Mouse (Mus musculus) neural tube, embryonic 11.5 days (tissue): ENCODE measurements around the gene Auts2. TPM values are rescaled to one million over a fixed set of nuclear protein-coding genes. Genes with fewer than 3 reads are reported as not detected.

Experiments
- ATAC-seq: fragments of 200-750 bp; cut with Nextera tagmentation; 2 replicates; pipeline ENCODE4 v1.8.0; 2017; ENCODE audit warnings: moderate number of reproducible peaks, mild to moderate bottlenecking, moderate TSS enrichment, moderate library complexity; ENCODE audit not compliant: insufficient read depth, low FRiP score, low TSS enrichment
- DNase-seq: peaks from one replicate; pipeline ENCODE4 v3.0.0-alpha.2; 2015; ENCODE audit warnings: low spot score
- H3K27ac ChIP-seq: fragments of 300-500 bp; sonication (generic); 2 replicates; pipeline ENCODE4 v1.5.1; 2014; ENCODE audit warnings: low read depth, mild to moderate bottlenecking, low read length
- H3K27me3 ChIP-seq: fragments of 300-500 bp; sonication (generic); 2 replicates; pipeline ENCODE4 v1.6.1; 2014; ENCODE audit warnings: mild to moderate bottlenecking, low read length, mixed read lengths; ENCODE audit not compliant: control insufficient read depth, insufficient read depth
- H3K36me3 ChIP-seq: fragments of 300-500 bp; sonication (generic); 2 replicates; pipeline ENCODE4 v1.6.1; 2014; ENCODE audit warnings: mild to moderate bottlenecking, low read length, moderate library complexity, mixed read lengths; ENCODE audit not compliant: control insufficient read depth, insufficient read depth
- H3K4me1 ChIP-seq: fragments of 300-500 bp; sonication (generic); 2 replicates; pipeline ENCODE4 v1.6.1; 2014; ENCODE audit warnings: low read length, mixed read lengths; ENCODE audit not compliant: control insufficient read depth, insufficient read depth
- H3K4me2 ChIP-seq: fragments of 300-500 bp; sonication (generic); 2 replicates; pipeline ENCODE4 v1.6.1; 2014; ENCODE audit warnings: low read depth, mild to moderate bottlenecking, moderate library complexity
- H3K4me3 ChIP-seq: fragments of 300-500 bp; sonication (generic); 2 replicates; pipeline ENCODE4 v1.5.1; 2014; ENCODE audit warnings: low read depth, low read length
- H3K9ac ChIP-seq: fragments of 300-500 bp; sonication (generic); 2 replicates; pipeline ENCODE4 v1.6.1; 2014; ENCODE audit warnings: mild to moderate bottlenecking, low read length
- H3K9me3 ChIP-seq: fragments of 300-500 bp; sonication (generic); 2 replicates; pipeline ENCODE4 v1.6.1; 2016; ENCODE audit warnings: low read length; ENCODE audit not compliant: control insufficient read depth
- WGBS: fragments of 180-500 bp; shearing (Covaris S2); extraction: QIAGEN DNeasy Blood & Tissue Kit; methylation state at CpG from one replicate; pipeline ENCODE4 v1.1.7; 2014; 5-methylcytosine and 5-hydroxymethylcytosine counted together
- polyA plus RNA-seq: library from polyadenylated mRNA; unstranded; fragments of >200 nt; fragmentation: Nextera tagmentation; extraction: Ambion mirVana; gene quantifications from 2 replicates; pipeline ENCODE4 v1.2.1, GENCODE M21; 2014

Gene Auts2
- polyA plus RNA-seq, 1 experiment from 2014 or later: 45.0 TPM

GRCm38 (mm10) chr5:131433291-131433690 lies 1109.9 kb downstream of the Auts2 start:
- no peaks in the 10 kb centered on the region for H3K4me1 ChIP-seq
- H3K4me2 ChIP-seq: no peak overlapping the region
- DNase-seq (no peak), ATAC-seq (no peak)
- H3K27me3 ChIP-seq: no peaks in the 10 kb centered on the region
- no peak overlapping the region for H3K27ac ChIP-seq
- H3K9ac ChIP-seq: no peak overlapping the region
- H3K4me3 ChIP-seq: no peak overlapping the region
- H3K9me3 ChIP-seq: no peaks in the 10 kb centered on the region
- 92% methylated on average over 4 of the region's 4 CpGs for WGBS
- peaks cover 3% of the 10 kb centered on the region for H3K36me3 ChIP-seq

GRCm38 (mm10) chr5:131431896-131432295 lies 1111.2 kb downstream of the Auts2 start:
- Histone ChIP-seq H3K4me1 (no peaks in the 10 kb centered on the region), H3K27me3 (no peaks in the 10 kb centered on the region), H3K36me3 (peaks cover under 1% of the 10 kb centered on the region), H3K27ac (no peak overlapping the region), H3K4me3 (no peak overlapping the region), H3K9me3 (no peaks in the 10 kb centered on the region), H3K4me2 (no peak overlapping the region), H3K9ac (no peak overlapping the region)
- ATAC-seq (no peak), DNase-seq (no peak)
- 63% methylated on average over 7 of the region's 7 CpGs for WGBS

GRCm38 (mm10) chr5:131430109-131430508 lies 1113.0 kb downstream of the Auts2 start:
- no peaks in the 10 kb centered on the region for H3K9me3 ChIP-seq
- no peaks in the 10 kb centered on the region for H3K36me3 ChIP-seq
- DNase-seq (peak; percentile 70), ATAC-seq (no peak)
- H3K9ac ChIP-seq: no peak overlapping the region
- H3K4me3 ChIP-seq: no peak overlapping the region
- no peak overlapping the region for H3K4me2 ChIP-seq
- no peaks in the 10 kb centered on the region for H3K27me3 ChIP-seq
- no peak overlapping the region for H3K27ac ChIP-seq
- H3K4me1 ChIP-seq: no peaks in the 10 kb centered on the region
- 30% methylated on average over 8 of the region's 8 CpGs for WGBS

GRCm38 (mm10) chr5:131429563-131429962 lies 1113.6 kb downstream of the Auts2 start:
- 49% methylated on average over 6 of the region's 6 CpGs for WGBS
- Histone ChIP-seq H3K4me1 (no peaks in the 10 kb centered on the region), H3K4me2 (no peak overlapping the region), H3K9ac (no peak overlapping the region), H3K36me3 (no peaks in the 10 kb centered on the region), H3K9me3 (no peaks in the 10 kb centered on the region), H3K4me3 (no peak overlapping the region), H3K27me3 (no peaks in the 10 kb centered on the region), H3K27ac (no peak overlapping the region)
- ATAC-seq: no peak
- DNase-seq: no peak

- DNase-seq: peak; percentile 85
- no peaks in the 10 kb centered on the region for H3K36me3 ChIP-seq
- ATAC-seq: no peak
- H3K27me3 ChIP-seq: no peaks in the 10 kb centered on the region
- H3K9me3 ChIP-seq: no peaks in the 10 kb centered on the region
- H3K9ac ChIP-seq: no peak overlapping the region
- 38% methylated on average over 11 of the region's 11 CpGs for WGBS
- H3K27ac ChIP-seq: no peak overlapping the region
- H3K4me1 ChIP-seq: no peaks in the 10 kb centered on the region
- no peak overlapping the region for H3K4me2 ChIP-seq
- no peak overlapping the region for H3K4me3 ChIP-seq
Observed at GRCm38 (mm10) chr5:131427734-131428413, 1115.3 kb downstream of the Auts2 start.

GRCm38 (mm10) chr5:131422737-131423136 lies 1120.4 kb downstream of the Auts2 start:
- Histone ChIP-seq H3K4me1 (no peaks in the 10 kb centered on the region), H3K4me2 (no peak overlapping the region), H3K36me3 (no peaks in the 10 kb centered on the region), H3K27ac (no peak overlapping the region), H3K27me3 (no peaks in the 10 kb centered on the region), H3K4me3 (no peak overlapping the region), H3K9ac (no peak overlapping the region), H3K9me3 (no peaks in the 10 kb centered on the region; the same call in 1 of the 2 replicates)
- 86% methylated on average over 3 of the region's 3 CpGs for WGBS
- no peak for DNase-seq
- no peak for ATAC-seq

- no peak overlapping the region for H3K4me2 ChIP-seq
- H3K27ac ChIP-seq: no peak overlapping the region
- no peak overlapping the region for H3K4me3 ChIP-seq
- DNase-seq (no peak), ATAC-seq (no peak)
- no peaks in the 10 kb centered on the region for H3K36me3 ChIP-seq
- no peaks in the 10 kb centered on the region for H3K4me1 ChIP-seq
- no peaks in the 10 kb centered on the region; the same call in 1 of the 2 replicates for H3K9me3 ChIP-seq
- 80% methylated on average over 2 of the region's 2 CpGs for WGBS
- no peak overlapping the region for H3K9ac ChIP-seq
- H3K27me3 ChIP-seq: no peaks in the 10 kb centered on the region
Observed at GRCm38 (mm10) chr5:131420406-131420805, 1122.7 kb downstream of the Auts2 start.

GRCm38 (mm10) chr5:131415902-131416545 lies 1127.1 kb downstream of the Auts2 start:
- Histone ChIP-seq H3K4me1 (no peaks in the 10 kb centered on the region), H3K9ac (no peak overlapping the region), H3K27me3 (no peaks in the 10 kb centered on the region), H3K4me3 (no peak overlapping the region), H3K27ac (no peak overlapping the region), H3K9me3 (no peaks in the 10 kb centered on the region), H3K4me2 (no peak overlapping the region), H3K36me3 (no peaks in the 10 kb centered on the region)
- ATAC-seq: no peak
- DNase-seq: no peak
- WGBS: 52% methylated on average over 1 of the region's 1 CpGs

- no peak overlapping the region for H3K4me2 ChIP-seq
- H3K9me3 ChIP-seq: no peaks in the 10 kb centered on the region
- no peak overlapping the region for H3K9ac ChIP-seq
- whole genome bisulfite sequencing: 88% methylated on average over 3 of the region's 3 CpGs
- H3K27me3 ChIP-seq: no peaks in the 10 kb centered on the region
- no peak overlapping the region for H3K27ac ChIP-seq
- DNase-seq: no peak
- no peak overlapping the region for H3K4me3 ChIP-seq
- no peak for ATAC-seq
- H3K4me1 ChIP-seq: no peaks in the 10 kb centered on the region
- no peaks in the 10 kb centered on the region for H3K36me3 ChIP-seq
Observed at GRCm38 (mm10) chr5:131398250-131398649, 1144.9 kb downstream of the Auts2 start.
